Mouse (Mus musculus) liver, embryonic 16.5 days (tissue): ENCODE measurements at regions not wholly inside any gene's neighbourhood (a gene's known extent, or its start where the extent isn't known, plus 50 kb on each side); places are given as distances from the start of the nearest gene placed in this dataset.

Experiments used
- ATAC-seq: fragments of 200-750 bp; cut with Nextera tagmentation; 2 replicates; pipeline ENCODE4 v1.8.0; 2017; ENCODE audit warnings: low read depth, mild to moderate bottlenecking, moderate number of reproducible peaks, moderate library complexity
- H3K27ac ChIP-seq: fragments of 300-500 bp; sonication (generic); 2 replicates; pipeline ENCODE4 v1.5.1; 2014; ENCODE audit warnings: mild to moderate bottlenecking, low read length
- H3K27me3 ChIP-seq: fragments of 300-500 bp; sonication (generic); 2 replicates; pipeline ENCODE4 v1.6.1; 2014; ENCODE audit warnings: low read depth, low read length, mixed read lengths; ENCODE audit not compliant: control insufficient read depth, insufficient read depth
- H3K36me3 ChIP-seq: fragments of 300-500 bp; sonication (generic); 2 replicates; pipeline ENCODE4 v1.6.1; 2014; ENCODE audit warnings: mild to moderate bottlenecking; ENCODE audit not compliant: control insufficient read depth, insufficient read depth
- H3K4me1 ChIP-seq: fragments of 300-500 bp; sonication (generic); 2 replicates; pipeline ENCODE4 v1.6.1; 2014; ENCODE audit warnings: low read depth, low read length, mixed read lengths; ENCODE audit not compliant: control insufficient read depth
- H3K4me2 ChIP-seq: fragments of 300-500 bp; sonication (generic); 2 replicates; pipeline ENCODE4 v1.6.1; 2014; ENCODE audit warnings: low read depth, low read length, mixed read lengths
- H3K4me3 ChIP-seq: fragments of 300-500 bp; sonication (generic); 2 replicates; pipeline ENCODE4 v1.5.1; 2014; ENCODE audit warnings: low read depth, mild to moderate bottlenecking, low read length
- H3K9ac ChIP-seq: fragments of 300-500 bp; sonication (generic); 2 replicates; pipeline ENCODE4 v1.6.1; 2014; ENCODE audit warnings: low read depth, low read length
- H3K9me3 ChIP-seq: fragments of 300-500 bp; sonication (generic); replicated peaks from 2 replicates; pipeline ENCODE4 v1.6.1; 2016; ENCODE audit warnings: low read length; ENCODE audit not compliant: control insufficient read depth
- WGBS: fragments of 180-500 bp; shearing (Covaris S2); extraction: QIAGEN DNeasy Blood & Tissue Kit; methylation state at CpG from one replicate; pipeline ENCODE4 v1.1.7; 2014; ENCODE audit not compliant: insufficient replicate concordance; 5-methylcytosine and 5-hydroxymethylcytosine counted together

GRCm38 (mm10) chr3:38050366-38050765 lies 326.1 kb upstream of the Gm5148 start:
- 44% methylated on average over 1 of the region's 1 CpGs for WGBS
- Histone ChIP-seq H3K4me3 (no peak overlapping the region), H3K4me2 (no peak overlapping the region), H3K9ac (no peak overlapping the region), H3K36me3 (no peaks in the 10 kb centered on the region), H3K9me3 (no peaks in the 10 kb centered on the region), H3K27ac (no peak overlapping the region), H3K4me1 (no peaks in the 10 kb centered on the region), H3K27me3 (no peaks in the 10 kb centered on the region)
- ATAC-seq = no peak

GRCm38 (mm10) chr3:38049290-38049689 lies 325.0 kb upstream of the Gm5148 start:
- H3K27me3 ChIP-seq = no peaks in the 10 kb centered on the region
- WGBS = 73% methylated on average over 2 of the region's 2 CpGs
- no peak overlapping the region for H3K4me3 ChIP-seq
- ATAC-seq = no peak
- H3K36me3 ChIP-seq = no peaks in the 10 kb centered on the region
- H3K4me1 ChIP-seq = no peaks in the 10 kb centered on the region
- no peak overlapping the region for H3K4me2 ChIP-seq
- no peak overlapping the region for H3K9ac ChIP-seq
- H3K27ac ChIP-seq = no peak overlapping the region
- H3K9me3 ChIP-seq = no peaks in the 10 kb centered on the region

GRCm38 (mm10) chr3:38047445-38047844 lies 323.2 kb upstream of the Gm5148 start:
- WGBS = 51% methylated on average over 4 of the region's 4 CpGs
- Histone ChIP-seq H3K9me3 (no peaks in the 10 kb centered on the region), H3K4me3 (no peak overlapping the region), H3K4me1 (no peaks in the 10 kb centered on the region), H3K9ac (no peak overlapping the region), H3K27me3 (no peaks in the 10 kb centered on the region), H3K4me2 (no peak overlapping the region), H3K27ac (no peak overlapping the region), H3K36me3 (no peaks in the 10 kb centered on the region)
- no peak for ATAC-seq

- Histone ChIP-seq H3K36me3 (no peaks in the 10 kb centered on the region), H3K4me3 (no peak overlapping the region), H3K4me2 (no peak overlapping the region), H3K4me1 (no peaks in the 10 kb centered on the region), H3K9ac (no peak overlapping the region), H3K27ac (no peak overlapping the region), H3K27me3 (no peaks in the 10 kb centered on the region), H3K9me3 (no peaks in the 10 kb centered on the region)
- WGBS = 49% methylated on average over 4 of the region's 4 CpGs
- no peak for ATAC-seq
Observed at GRCm38 (mm10) chr3:38046611-38047010, 322.3 kb upstream of the Gm5148 start.

GRCm38 (mm10) chr3:38045989-38046388 lies 321.7 kb upstream of the Gm5148 start:
- Histone ChIP-seq H3K4me2 (no peak overlapping the region), H3K4me3 (no peak overlapping the region), H3K9me3 (no peaks in the 10 kb centered on the region), H3K9ac (no peak overlapping the region), H3K36me3 (no peaks in the 10 kb centered on the region), H3K27ac (no peak overlapping the region), H3K27me3 (no peaks in the 10 kb centered on the region), H3K4me1 (no peaks in the 10 kb centered on the region)
- 66% methylated on average over 2 of the region's 2 CpGs for WGBS
- ATAC-seq = no peak

- Histone ChIP-seq H3K9me3 (no peaks in the 10 kb centered on the region), H3K27me3 (no peaks in the 10 kb centered on the region), H3K36me3 (no peaks in the 10 kb centered on the region), H3K4me1 (no peaks in the 10 kb centered on the region), H3K4me3 (no peak overlapping the region), H3K9ac (no peak overlapping the region), H3K4me2 (no peak overlapping the region), H3K27ac (no peak overlapping the region)
- WGBS = 60% methylated on average over 6 of the region's 6 CpGs
- no peak for ATAC-seq
Observed at GRCm38 (mm10) chr3:38045523-38045922, 321.2 kb upstream of the Gm5148 start.

- Histone ChIP-seq H3K9ac (no peak overlapping the region), H3K4me1 (no peaks in the 10 kb centered on the region), H3K36me3 (no peaks in the 10 kb centered on the region), H3K9me3 (no peaks in the 10 kb centered on the region), H3K27me3 (no peaks in the 10 kb centered on the region), H3K4me3 (no peak overlapping the region), H3K4me2 (no peak overlapping the region), H3K27ac (no peak overlapping the region)
- no peak for ATAC-seq
- 46% methylated on average over 7 of the region's 7 CpGs for WGBS
Observed at GRCm38 (mm10) chr3:38044338-38044737, 320.0 kb upstream of the Gm5148 start.

GRCm38 (mm10) chr3:38042614-38043013 lies 318.3 kb upstream of the Gm5148 start:
- no peak for ATAC-seq
- Histone ChIP-seq H3K36me3 (no peaks in the 10 kb centered on the region), H3K27me3 (no peaks in the 10 kb centered on the region), H3K4me1 (no peaks in the 10 kb centered on the region), H3K9ac (no peak overlapping the region), H3K27ac (no peak overlapping the region), H3K4me3 (no peak overlapping the region), H3K4me2 (no peak overlapping the region), H3K9me3 (no peaks in the 10 kb centered on the region)
- 25% methylated on average over 6 of the region's 6 CpGs for WGBS

- Histone ChIP-seq H3K4me1 (no peaks in the 10 kb centered on the region), H3K36me3 (no peaks in the 10 kb centered on the region), H3K4me3 (no peak overlapping the region), H3K4me2 (no peak overlapping the region), H3K9ac (no peak overlapping the region), H3K9me3 (no peaks in the 10 kb centered on the region), H3K27ac (no peak overlapping the region), H3K27me3 (no peaks in the 10 kb centered on the region)
- ATAC-seq = no peak
Observed at GRCm38 (mm10) chr3:38036131-38036530, 311.8 kb upstream of the Gm5148 start.

- 51% methylated on average over 3 of the region's 3 CpGs for WGBS
- no peaks in the 10 kb centered on the region for H3K27me3 ChIP-seq
Observed at GRCm38 (mm10) chr3:38034138-38034537, 309.8 kb upstream of the Gm5148 start.

More at GRCm38 (mm10) chr3:38034138-38034537, 309.8 kb upstream of the Gm5148 start:
- no peaks in the 10 kb centered on the region for H3K4me1 ChIP-seq
- no peak overlapping the region for H3K4me2 ChIP-seq
- no peak overlapping the region for H3K4me3 ChIP-seq
- ATAC-seq = no peak
- H3K27ac ChIP-seq = no peak overlapping the region
- H3K9ac ChIP-seq = no peak overlapping the region
- H3K36me3 ChIP-seq = no peaks in the 10 kb centered on the region
- no peaks in the 10 kb centered on the region for H3K9me3 ChIP-seq
